Mouse (Mus musculus): ENCODE data around the gene Btnl2.
A peak's percentile ranks its signal among the peaks of the same experiment; 100 is the strongest.

Gene Btnl2

GRCm38 (mm10) chr17:34398711-34399393 lies 44.2 kb downstream of the Btnl2 start, which contains the start of gene BC051142:
Gene BC051142, plus strand, starts transcription at chr17:34398820.
- DNase-seq (ENCODE audit: low spot score): peak; percentile 74

- DNase-seq (ENCODE audit: low spot score): no peak
Measured at GRCm38 (mm10) chr17:34399394-34399715, 44.7 kb downstream of the Btnl2 start.

GRCm38 (mm10) chr17:34411117-34411516 lies 56.5 kb downstream of the Btnl2 start:
- DNase-seq (ENCODE audit: low spot score): peak; percentile 78
